Mouse (Mus musculus) hindbrain, postnatal 0 days (tissue): ENCODE results near the gene Ankrd13a. TPM values are rescaled to one million over a fixed set of nuclear protein-coding genes. Genes with fewer than 3 reads are reported as not detected.
A peak's percentile ranks its signal among the peaks of the same experiment; 100 is the strongest.

Experiments
- ATAC-seq: fragments of 200-750 bp; cut with Nextera tagmentation; 2 replicates; pipeline ENCODE4 v1.8.0; 2017; ENCODE audit warnings: mild to moderate bottlenecking, moderate TSS enrichment, moderate library complexity
- DNase-seq: peaks from one replicate; pipeline ENCODE4 v3.0.0-alpha.2; 2015; ENCODE audit warnings: low spot score
- H3K27ac ChIP-seq: fragments of 300-500 bp; sonication (generic); 2 replicates; pipeline ENCODE4 v1.5.1; 2014; ENCODE audit warnings: mild to moderate bottlenecking
- H3K27me3 ChIP-seq: fragments of 300-500 bp; sonication (generic); 2 replicates; pipeline ENCODE4 v1.6.1; 2014; ENCODE audit warnings: low read length, mixed read lengths; ENCODE audit not compliant: insufficient read depth
- H3K36me3 ChIP-seq: fragments of 300-500 bp; sonication (generic); 2 replicates; pipeline ENCODE4 v1.6.1; 2014; ENCODE audit warnings: low read length, mixed read lengths; ENCODE audit not compliant: insufficient read depth
- H3K4me1 ChIP-seq: fragments of 300-500 bp; sonication (generic); 2 replicates; pipeline ENCODE4 v1.6.1; 2014; ENCODE audit warnings: antibody characterized with exemption, low read length, mixed read lengths; ENCODE audit not compliant: insufficient read depth
- H3K4me2 ChIP-seq: fragments of 300-500 bp; sonication (generic); 2 replicates; pipeline ENCODE4 v1.6.1; 2014; ENCODE audit warnings: low read depth, mild to moderate bottlenecking, low read length, moderate library complexity, mixed read lengths
- H3K4me3 ChIP-seq: fragments of 300-500 bp; sonication (generic); 2 replicates; pipeline ENCODE4 v1.5.1; 2014; ENCODE audit warnings: low read length
- H3K9ac ChIP-seq: fragments of 300-500 bp; sonication (generic); replicated peaks from 2 replicates; pipeline ENCODE4 v1.6.1; 2014; ENCODE audit warnings: mild to moderate bottlenecking, low read length, moderate library complexity, mixed read lengths
- H3K9me3 ChIP-seq: fragments of 300-500 bp; sonication (generic); 2 replicates; pipeline ENCODE4 v1.6.1; 2016; ENCODE audit warnings: low read length, mixed read lengths
- CTCF ChIP-seq: IDR thresholded peaks from 2 replicates; pipeline ENCODE4 v1.5.1; 2016; ENCODE audit warnings: antibody characterized with exemption, control low read depth, low read depth
- WGBS: fragments of 180-500 bp; shearing (Covaris S2); extraction: QIAGEN DNeasy Blood & Tissue Kit; methylation state at CpG from one replicate; pipeline ENCODE4 v1.1.7; 2014; 5-methylcytosine and 5-hydroxymethylcytosine counted together
- polyA plus RNA-seq: library from polyadenylated mRNA; unstranded; fragments of >200 nt; fragmentation: Nextera tagmentation; extraction: Ambion mirVana; gene quantifications from 2 replicates; pipeline ENCODE4 v1.2.1, GENCODE M21; 2015
- total RNA-seq: library from RNA; depleted of rRNA; stranded (reverse); fragments of >200 nt; gene quantifications from 2 replicates; pipeline ENCODE4 v1.2.3, GENCODE M21; 2014

Gene Ankrd13a
- total and polyA plus RNA-seq, 2 experiments from 2014 or later = 30.7 to 44.7 TPM

- Histone ChIP-seq H3K27ac (no peak overlapping the region), H3K9ac (no peak overlapping the region), H3K36me3 (peaks cover 58% of the 10 kb centered on the region), H3K9me3 (no peaks in the 10 kb centered on the region), H3K4me1 (no peaks in the 10 kb centered on the region), H3K4me2 (no peak overlapping the region), H3K4me3 (no peak overlapping the region), H3K27me3 (no peaks in the 10 kb centered on the region)
- 70% methylated on average over 13 of the region's 13 CpGs for WGBS
- ATAC-seq (no peak), DNase-seq (no peak)
- no peak for TF ChIP-seq CTCF
Measured at GRCm38 (mm10) chr5:114804335-114804734, 29.9 kb downstream of the Ankrd13a start.

- Histone ChIP-seq H3K9me3 (no peaks in the 10 kb centered on the region), H3K9ac (no peak overlapping the region), H3K4me2 (no peak overlapping the region), H3K4me1 (no peaks in the 10 kb centered on the region), H3K4me3 (no peak overlapping the region), H3K27ac (no peak overlapping the region), H3K27me3 (no peaks in the 10 kb centered on the region), H3K36me3 (peaks cover 54% of the 10 kb centered on the region)
- peak; percentile 53 for TF ChIP-seq CTCF
- peak; percentile 67 for DNase-seq
- WGBS = 31% methylated on average over 3 of the region's 3 CpGs
- ATAC-seq = peak; percentile 42; the same call in 1 of the 2 replicates
Measured at GRCm38 (mm10) chr5:114804958-114805357, 30.5 kb downstream of the Ankrd13a start.

GRCm38 (mm10) chr5:114805436-114806350 is 31.2 kb downstream of the Ankrd13a start:
- DNase-seq = no peak
- no peak for ATAC-seq
- H3K27me3 ChIP-seq = no peaks in the 10 kb centered on the region
- no peak overlapping the region for H3K9ac ChIP-seq
- TF ChIP-seq CTCF = no peak
- WGBS = 59% methylated on average over 15 of the region's 15 CpGs
- H3K36me3 ChIP-seq = peaks cover 48% of the 10 kb centered on the region
- peak overlapping the region; percentile 58; the same call in 1 of the 2 replicates for H3K27ac ChIP-seq
- H3K9me3 ChIP-seq = no peaks in the 10 kb centered on the region
- no peak overlapping the region for H3K4me2 ChIP-seq
- no peaks in the 10 kb centered on the region for H3K4me1 ChIP-seq
- H3K4me3 ChIP-seq = no peak overlapping the region

GRCm38 (mm10) chr5:114806636-114807035 is 32.2 kb downstream of the Ankrd13a start:
- DNase-seq = no peak
- ATAC-seq = no peak

GRCm38 (mm10) chr5:114807063-114807462 is 32.6 kb downstream of the Ankrd13a start:
- TF ChIP-seq CTCF = no peak
- H3K36me3 ChIP-seq = peaks cover 36% of the 10 kb centered on the region
- H3K4me2 ChIP-seq = no peak overlapping the region
- no peak overlapping the region for H3K9ac ChIP-seq
- peak overlapping the region; percentile 58 for H3K27ac ChIP-seq
- H3K9me3 ChIP-seq = no peaks in the 10 kb centered on the region
- no peak for ATAC-seq
- DNase-seq = no peak
- WGBS = 34% methylated on average over 9 of the region's 9 CpGs
- H3K4me3 ChIP-seq = no peak overlapping the region
- H3K27me3 ChIP-seq = no peaks in the 10 kb centered on the region
- H3K4me1 ChIP-seq = no peaks in the 10 kb centered on the region

More at GRCm38 (mm10) chr5:114806636-114807035, 32.2 kb downstream of the Ankrd13a start:
- H3K36me3 ChIP-seq = peaks cover 40% of the 10 kb centered on the region
- no peaks in the 10 kb centered on the region for H3K27me3 ChIP-seq
- no peak overlapping the region for H3K9ac ChIP-seq
- 82% methylated on average over 8 of the region's 8 CpGs for WGBS
- H3K4me3 ChIP-seq = no peak overlapping the region
- H3K27ac ChIP-seq = peak overlapping the region; percentile 58
- H3K4me1 ChIP-seq = no peaks in the 10 kb centered on the region
- TF ChIP-seq CTCF = no peak
- H3K9me3 ChIP-seq = no peaks in the 10 kb centered on the region
- H3K4me2 ChIP-seq = no peak overlapping the region

GRCm38 (mm10) chr5:114807468-114807867 is 33.0 kb downstream of the Ankrd13a start:
- H3K27me3 ChIP-seq = no peaks in the 10 kb centered on the region
- WGBS = 21% methylated on average over 8 of the region's 8 CpGs
- H3K4me3 ChIP-seq = no peak overlapping the region
- DNase-seq (no peak), ATAC-seq (0 out of 2 replicates have a peak, but pooled peaks have one; percentile 36)
- H3K9me3 ChIP-seq = no peaks in the 10 kb centered on the region
- H3K36me3 ChIP-seq = peaks cover 32% of the 10 kb centered on the region
- no peak overlapping the region for H3K4me2 ChIP-seq
- no peaks in the 10 kb centered on the region for H3K4me1 ChIP-seq
- H3K9ac ChIP-seq = no peak overlapping the region
- H3K27ac ChIP-seq = peak overlapping the region; percentile 58
- TF ChIP-seq CTCF = no peak

GRCm38 (mm10) chr5:114807893-114808292 is 33.4 kb downstream of the Ankrd13a start:
- no peaks in the 10 kb centered on the region for H3K9me3 ChIP-seq
- H3K4me2 ChIP-seq = no peak overlapping the region
- 74% methylated on average over 6 of the region's 6 CpGs for WGBS
- ATAC-seq (no peak), DNase-seq (no peak)
- H3K27me3 ChIP-seq = no peaks in the 10 kb centered on the region
- no peaks in the 10 kb centered on the region for H3K4me1 ChIP-seq
- no peak overlapping the region for H3K4me3 ChIP-seq
- no peak for TF ChIP-seq CTCF
- no peak overlapping the region; the same call in 1 of the 2 replicates for H3K27ac ChIP-seq
- no peak overlapping the region for H3K9ac ChIP-seq
- peaks cover 30% of the 10 kb centered on the region for H3K36me3 ChIP-seq
